Mouse (Mus musculus) bone marrow macrophage, adult 2 months (primary cell): ENCODE measurements around the gene Nudt4.

Source experiments
- CTCF ChIP-seq: IDR thresholded peaks from 2 replicates; pipeline ENCODE4 v1.5.1; 2012; ENCODE audit warnings: low read depth, mild to moderate bottlenecking, low read length, moderate library complexity
- POLR2A ChIP-seq: IDR thresholded peaks from 2 replicates; pipeline ENCODE4 v1.6.1; 2012; ENCODE audit warnings: mild to moderate bottlenecking, low read depth, low read length, borderline replicate concordance

- TF ChIP-seq CTCF = no peak
- no peak for TF ChIP-seq POLR2A
Observed at GRCm38 (mm10) chr10:95525871-95526270, 38.1 kb downstream of the Nudt4 start.
